In genomic region chr7:44246984-44247470, GRCm38 (mm10) we compare ENCODE assay signal across 1 mouse cellular context.
A peak's percentile ranks its signal among the peaks of the same experiment; 100 is the strongest.
TF ChIP-seq lines count a peak whose summit lies in the region.

No protein-coding gene starts in this region.

TF ChIP-seq in MEL, 35 proteins besides CTCF, POLR2A, EP300 and RAD21 (continued from another document):
- TF ChIP-seq MYC (IDR thresholded peaks at IDR 0.05; ENCODE audit: low read depth, low read length) = peak; percentile 96
- no peak for TF ChIP-seq RCOR1 (IDR thresholded peaks at IDR 0.05; ENCODE audit: low read depth, low read length)
- TF ChIP-seq TCF12 (IDR thresholded peaks at IDR 0.05; ENCODE audit: low read depth, low read length) = no peak
- peak; percentile 96 for TF ChIP-seq MXI1 (IDR thresholded peaks at IDR 0.05; ENCODE audit: low read depth, low read length)
- TF ChIP-seq NRF1 (IDR thresholded peaks at IDR 0.05; ENCODE audit: insufficient read depth, low read depth, low read length, poor library complexity, severe bottlenecking) = no peak
- no peak for TF ChIP-seq TAL1 (IDR thresholded peaks at IDR 0.05; ENCODE audit: low read length)
- peak; percentile 92 for TF ChIP-seq ZNF384 (IDR thresholded peaks at IDR 0.05; ENCODE audit: low read depth, low read length)
- no peak for TF ChIP-seq MAFK (IDR thresholded peaks at IDR 0.05; ENCODE audit: borderline replicate concordance, low read depth, low read length)
- TF ChIP-seq CHD1 (IDR thresholded peaks at IDR 0.05; ENCODE audit: low read depth, low read length) = 0 out of 2 replicates have a peak, but pooled peaks have one; percentile 23
- TF ChIP-seq KAT2A (conservative IDR thresholded peaks at IDR 0.05; ENCODE audit: low read depth, low read length) = no peak
- TF ChIP-seq MAX (IDR thresholded peaks at IDR 0.05; ENCODE audit: low read length) = peak; percentile 93
- TF ChIP-seq UBTF (IDR thresholded peaks at IDR 0.05; ENCODE audit: borderline replicate concordance, insufficient read depth, low read depth, low read length) = no peak
- no peak for TF ChIP-seq NELFE (IDR thresholded peaks at IDR 0.05; ENCODE audit: low read depth, low read length)
- TF ChIP-seq POLR2AphosphoS2 (IDR thresholded peaks at IDR 0.05; ENCODE audit: low read length) = no peak
- TF ChIP-seq E2F4 (IDR thresholded peaks at IDR 0.05; ENCODE audit: borderline replicate concordance, low read depth, low read length) = no peak
- TF ChIP-seq MEF2A (IDR thresholded peaks at IDR 0.05; ENCODE audit: extremely low read depth, insufficient replicate concordance, low read depth, low read length, poor library complexity, severe bottlenecking) = no peak
- no peak for TF ChIP-seq JUND (IDR thresholded peaks at IDR 0.05; ENCODE audit: low read depth, low read length)
- no peak for TF ChIP-seq MAZ (IDR thresholded peaks at IDR 0.05; ENCODE audit: low read depth, low read length)
- TF ChIP-seq MYB (IDR thresholded peaks at IDR 0.05; ENCODE audit: low read depth, low read length) = no peak
- no peak for TF ChIP-seq USF2 (IDR thresholded peaks at IDR 0.05; ENCODE audit: borderline replicate concordance in 1 of 2, insufficient read depth in 1 of 2, low read depth in 1 of 2, low read length in 2 of 2)
- TF ChIP-seq POLR2AphosphoS5 (IDR thresholded peaks at IDR 0.05; ENCODE audit: borderline replicate concordance, low read depth, low read length) = no peak; the same call in 1 of the 2 replicates
TF ChIP-seq in MEL: peak in this region for 6.
